Mouse (Mus musculus) heart, adult 2 months (tissue): ENCODE measurements around the gene Glis2.

Source experiments
- CTCF ChIP-seq: fragments of 200-600 bp; IDR thresholded peaks from 2 replicates; pipeline ENCODE4 v1.8.1; 2022; ENCODE audit warnings: antibody characterized with exemption, mild to moderate bottlenecking, moderate library complexity
- EP300 ChIP-seq: fragments of 200-500 bp; IDR thresholded peaks from 2 replicates; pipeline ENCODE4 v1.6.1; 2011; ENCODE audit warnings: low read depth, low read length, control low read depth; ENCODE audit not compliant: insufficient read depth
- POLR2A ChIP-seq: fragments of 200-500 bp; IDR thresholded peaks from 2 replicates; pipeline ENCODE4 v1.6.1; 2011; ENCODE audit warnings: mild to moderate bottlenecking, low read depth, low read length, control low read depth; ENCODE audit not compliant: insufficient read depth

DNA sequence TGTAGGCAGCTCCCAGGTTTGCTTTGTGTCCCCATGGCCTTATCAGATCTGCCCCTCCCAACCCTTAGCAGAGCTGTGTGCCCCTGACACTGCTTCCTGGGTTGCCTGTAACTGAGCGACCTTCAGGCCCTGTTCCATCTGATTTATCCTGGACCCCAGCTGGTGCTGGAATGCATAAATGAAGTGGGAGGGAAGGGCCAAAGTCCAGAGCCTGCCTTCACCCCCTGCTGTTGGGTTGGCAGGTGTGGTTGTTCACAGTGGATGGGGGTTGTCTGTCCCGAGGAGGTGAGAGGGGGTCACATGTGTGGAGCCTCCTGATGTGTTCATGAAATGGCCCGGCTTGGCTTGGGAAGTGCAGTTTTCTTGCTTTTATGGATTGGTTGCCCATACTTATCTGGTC is 7.7 kb downstream of the Glis2 start:
- TF ChIP-seq EP300: no peak
- TF ChIP-seq CTCF: no peak
- no peak for TF ChIP-seq POLR2A
